Mouse (Mus musculus) liver, embryonic 14.5 days (tissue): Measurements from ENCODE around the gene Polr3e.
A peak's percentile ranks its signal among the peaks of the same experiment; 100 is the strongest.

Source experiments
- CTCF ChIP-seq: IDR thresholded peaks from 2 replicates; pipeline ENCODE4 v1.5.1; 2016; ENCODE audit warnings: antibody characterized with exemption, low read depth, control low read depth
- EP300 ChIP-seq: IDR thresholded peaks from 2 replicates; pipeline ENCODE4 v1.6.1; 2016; ENCODE audit warnings: antibody characterized with exemption, low read depth

- TF ChIP-seq CTCF: no peak
- peak; percentile 55 for TF ChIP-seq EP300
These were observed 64.8 kb downstream of the Polr3e start, which contains the start of the genes Cdr2 and Mfsd13b for GRCm38 (mm10) chr7:120982200-120982841.
